Mouse (Mus musculus): ENCODE measurements around the gene Sowahb.
"Not testable (repeated sequence)": the region's sequence is repeated elsewhere in the genome, so short reads cannot be mapped to it uniquely, and the experiment has no call there.

The Sowahb gene

GRCm38 (mm10) chr5:93042831-93043687, 1.8 kb downstream of the Sowahb start:
- DNase-seq (ENCODE audit: low spot score in 2 of 2) = no peak

- DNase-seq (ENCODE audit: low spot score in 2 of 2) = no peak
Observed at GRCm38 (mm10) chr5:93042031-93042430, 2.8 kb downstream of the Sowahb start.

DNA sequence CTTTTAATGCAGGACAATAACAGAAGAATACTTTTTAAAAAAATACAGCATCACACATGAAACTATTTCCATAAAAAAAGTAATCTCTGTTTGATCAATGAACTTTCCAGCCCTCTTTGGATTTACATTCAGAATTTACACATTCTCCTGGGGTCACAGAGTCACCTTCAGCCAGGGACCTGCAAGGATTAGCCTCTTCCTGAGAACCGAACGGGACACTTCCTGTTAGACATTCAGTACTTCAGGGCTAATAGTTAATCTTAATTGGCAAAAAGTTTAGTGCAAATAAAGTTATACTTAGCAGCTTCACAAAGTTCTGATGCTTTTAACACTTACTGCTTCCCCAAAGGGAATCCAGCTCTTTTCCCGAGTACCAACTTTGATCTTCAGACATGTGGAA, 3.5 kb downstream of the Sowahb start:
- no peak for DNase-seq (ENCODE audit: low spot score in 2 of 2)

DNA sequence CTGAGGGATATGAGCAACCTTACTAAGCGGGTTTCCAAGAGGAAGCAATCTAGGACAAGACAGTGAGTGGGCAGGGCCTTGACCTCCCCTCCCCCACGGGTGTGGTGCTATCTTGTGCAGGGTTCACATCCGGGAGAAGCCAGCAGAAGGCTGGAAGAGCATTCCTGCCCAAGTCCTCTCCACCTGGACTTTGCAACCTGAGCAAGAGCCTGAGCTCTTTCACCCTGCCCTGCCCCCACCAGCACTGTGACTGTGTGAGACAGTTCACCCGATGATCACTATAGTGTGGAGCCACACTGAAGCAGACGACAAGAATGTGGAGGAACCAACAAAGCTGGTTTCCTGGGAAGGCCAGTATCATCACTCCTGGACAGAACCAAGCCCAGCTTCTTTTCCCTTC, 4.7 kb downstream of the Sowahb start:
- no peak for DNase-seq (ENCODE audit: low spot score in 2 of 2)

DNA sequence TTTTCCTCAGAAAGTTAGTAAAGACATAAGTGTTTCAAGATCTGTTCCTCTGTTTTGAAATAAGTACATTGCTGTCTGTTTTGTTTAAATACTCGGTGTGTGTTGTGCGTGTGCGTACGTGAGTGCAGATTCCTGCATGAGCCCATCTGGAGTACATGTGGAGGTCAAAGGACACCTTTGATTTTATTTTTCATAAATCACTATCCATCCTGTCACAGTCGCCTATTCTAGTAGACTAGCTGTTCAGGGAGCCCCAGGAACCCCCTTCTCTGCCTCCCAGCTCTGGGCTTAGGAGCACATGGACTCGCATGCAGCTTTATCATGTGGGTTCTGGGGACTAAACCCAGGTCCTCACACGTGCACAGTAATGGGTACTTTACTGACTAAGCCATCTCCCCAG, 8.6 kb downstream of the Sowahb start:
- no peak for DNase-seq (ENCODE audit: low spot score in 2 of 2)

- no peak for DNase-seq (ENCODE audit: low spot score in 2 of 2)
Observed at GRCm38 (mm10) chr5:93035285-93035684, 9.5 kb downstream of the Sowahb start.

DNA sequence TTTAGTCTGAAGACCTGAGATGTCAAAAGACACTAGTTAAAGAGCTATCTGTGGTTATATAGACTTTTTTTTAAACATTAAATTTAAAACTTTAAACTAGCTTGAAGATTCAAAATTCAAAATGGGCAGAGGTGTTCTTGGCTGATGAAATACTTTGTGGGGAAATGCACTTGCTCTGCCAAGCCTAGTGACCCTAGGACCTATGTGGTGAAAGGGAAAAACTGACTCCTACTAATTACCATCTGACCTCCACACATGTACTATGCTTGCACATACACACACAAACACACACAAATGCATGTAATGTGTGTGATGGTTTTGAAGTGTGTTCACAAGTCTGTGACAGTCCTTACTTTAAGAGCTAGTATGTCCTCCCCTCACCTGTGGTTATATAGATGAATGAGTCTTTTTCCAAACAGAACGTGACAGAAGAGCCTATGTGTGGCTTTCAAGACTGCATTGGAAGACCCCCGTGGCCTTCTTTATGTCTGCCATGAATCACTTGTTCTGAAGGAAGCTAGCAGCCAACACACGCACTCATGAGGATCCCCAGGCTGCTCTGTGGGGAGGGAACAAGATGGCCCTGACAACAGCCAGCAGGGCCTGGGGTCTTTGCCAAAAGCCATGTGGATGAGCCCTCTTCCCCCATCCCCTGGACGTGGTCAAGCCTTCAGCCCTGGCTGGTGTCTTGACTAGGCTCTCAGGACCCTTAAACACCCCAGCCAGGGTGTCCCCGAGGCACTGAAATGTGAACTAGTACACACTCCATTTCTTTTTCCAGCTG, 11.5 kb downstream of the Sowahb start:
- DNase-seq (ENCODE audit: low spot score in 2 of 2) = no peak

DNA sequence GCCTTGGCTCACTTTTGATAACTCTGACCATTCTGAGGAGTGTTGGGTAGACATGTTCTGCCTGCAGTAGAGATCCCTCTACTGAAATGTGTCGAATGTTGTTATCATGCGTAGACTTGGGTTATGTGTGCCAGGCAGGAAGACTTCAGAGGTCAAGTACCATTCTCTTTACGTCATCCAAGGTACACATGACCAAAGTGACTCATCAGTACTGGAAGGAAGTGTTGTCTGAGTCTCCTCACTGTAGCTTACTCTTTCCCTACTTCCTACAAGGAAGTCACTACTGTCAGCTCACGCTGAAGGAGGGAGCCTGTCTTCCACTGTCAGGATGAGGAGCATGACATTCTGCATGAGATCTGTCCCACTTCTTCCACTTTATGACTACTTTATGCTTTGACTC, 12.2 kb downstream of the Sowahb start:
- no peak for DNase-seq (ENCODE audit: low spot score in 2 of 2)

DNA sequence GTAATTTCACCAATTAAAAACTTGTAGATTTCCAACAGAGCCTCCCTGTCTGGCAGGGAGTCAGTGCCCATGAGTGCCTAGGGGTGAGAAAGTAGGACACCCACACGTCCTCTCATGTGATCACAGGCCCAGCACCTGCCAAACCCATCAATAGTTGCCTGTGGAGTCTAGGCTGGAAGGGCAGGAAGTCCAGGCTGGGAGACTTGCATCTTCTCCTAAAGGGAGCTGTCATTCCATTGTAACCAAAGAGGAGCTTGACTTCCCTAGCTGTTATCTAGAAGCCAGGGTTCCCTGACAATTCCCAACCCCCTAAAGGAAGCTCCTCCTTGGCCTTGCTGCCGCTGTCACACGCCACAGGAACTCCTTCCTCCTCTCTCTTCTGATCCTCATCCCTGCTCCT, 14.0 kb downstream of the Sowahb start:
- no peak for DNase-seq (ENCODE audit: low spot score in 2 of 2)

DNA sequence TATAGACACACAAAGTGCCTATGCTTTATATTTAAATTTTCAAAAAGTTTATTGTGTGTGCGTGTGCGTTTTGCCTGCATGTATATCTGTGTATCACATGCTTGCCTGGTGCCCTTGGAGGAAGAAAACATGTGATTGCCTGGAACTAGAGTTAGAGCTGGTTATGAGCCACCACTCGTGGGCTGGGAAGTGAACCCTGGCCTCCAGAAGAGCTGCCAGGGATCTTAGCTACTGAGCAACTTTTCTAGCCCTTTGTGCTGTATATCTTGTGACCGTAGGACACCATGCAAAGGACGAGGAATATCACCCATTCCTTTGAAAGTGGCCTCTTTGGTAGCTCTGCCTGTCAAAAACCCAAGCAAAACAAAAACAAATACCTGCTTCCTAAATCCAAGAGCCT, 14.4 kb downstream of the Sowahb start:
- DNase-seq (ENCODE audit: low spot score in 2 of 2) = no peak

GRCm38 (mm10) chr5:93027120-93027675, 17.6 kb downstream of the Sowahb start:
- no peak for DNase-seq (ENCODE audit: low spot score in 2 of 2)

DNA sequence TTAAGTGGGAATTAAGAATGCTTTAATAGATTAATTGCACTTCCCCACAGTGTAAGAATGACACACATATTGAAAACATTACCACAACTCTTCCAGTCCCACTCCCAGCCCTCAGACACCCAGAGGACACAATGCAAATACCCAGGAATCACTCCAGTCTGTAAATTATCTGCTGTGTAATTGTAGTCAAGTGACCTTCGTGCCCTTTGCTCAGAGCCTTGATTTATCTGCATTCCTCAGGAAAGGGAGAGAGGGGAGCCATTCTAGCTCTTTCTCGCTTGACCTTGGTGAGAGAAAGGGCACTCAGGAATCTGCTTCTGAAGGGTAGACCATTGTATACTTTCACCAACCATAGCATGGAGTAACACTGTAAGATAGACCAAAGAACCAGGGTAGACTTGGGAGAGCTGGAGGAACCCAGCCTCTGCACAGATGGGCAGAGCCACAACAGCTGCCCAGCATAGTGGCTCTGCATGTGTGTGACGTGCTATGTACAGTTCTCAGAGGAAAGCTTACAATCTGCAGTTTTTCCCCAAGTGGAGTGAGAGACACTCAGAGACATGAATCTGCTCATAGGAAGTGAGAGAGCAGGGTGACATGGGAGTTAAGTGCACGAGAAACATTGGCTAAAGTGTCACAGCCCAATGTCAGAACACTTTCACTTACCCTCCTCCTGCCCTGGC, 18.2 kb downstream of the Sowahb start:
- DNase-seq (ENCODE audit: low spot score in 2 of 2) = no peak

- no peak for DNase-seq (ENCODE audit: low spot score in 2 of 2)
Observed at GRCm38 (mm10) chr5:93024754-93025280, 20.0 kb downstream of the Sowahb start.

- no peak for DNase-seq (ENCODE audit: low spot score in 2 of 2)
Observed at GRCm38 (mm10) chr5:93022126-93022797, 22.6 kb downstream of the Sowahb start.

GRCm38 (mm10) chr5:93020024-93020666, 24.7 kb downstream of the Sowahb start:
- no peak for DNase-seq (ENCODE audit: low spot score in 2 of 2)

DNA sequence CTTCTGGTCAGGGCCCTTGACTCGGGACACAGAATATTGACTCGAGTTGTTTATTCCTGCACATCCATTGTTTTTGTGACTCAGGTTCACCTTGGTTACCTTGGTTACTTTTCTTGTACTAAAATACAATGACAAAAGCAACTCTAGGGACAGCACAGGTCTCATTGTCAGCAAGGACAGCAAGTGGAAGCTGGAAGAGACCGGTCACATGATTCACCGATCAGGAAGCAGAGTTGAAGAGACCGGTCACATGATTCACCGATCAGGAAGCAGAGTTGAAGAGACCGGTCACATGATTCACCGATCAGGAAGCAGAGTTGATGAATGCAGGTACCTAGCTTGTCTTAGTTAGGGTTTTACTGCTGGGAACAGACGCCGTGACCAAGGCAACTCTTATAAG, 25.6 kb downstream of the Sowahb start:
- DNase-seq (ENCODE audit: low spot score in 2 of 2) = not testable (repeated sequence)

GRCm38 (mm10) chr5:93017678-93018077, 27.1 kb downstream of the Sowahb start:
- DNase-seq (ENCODE audit: low spot score in 2 of 2) = no peak

DNA sequence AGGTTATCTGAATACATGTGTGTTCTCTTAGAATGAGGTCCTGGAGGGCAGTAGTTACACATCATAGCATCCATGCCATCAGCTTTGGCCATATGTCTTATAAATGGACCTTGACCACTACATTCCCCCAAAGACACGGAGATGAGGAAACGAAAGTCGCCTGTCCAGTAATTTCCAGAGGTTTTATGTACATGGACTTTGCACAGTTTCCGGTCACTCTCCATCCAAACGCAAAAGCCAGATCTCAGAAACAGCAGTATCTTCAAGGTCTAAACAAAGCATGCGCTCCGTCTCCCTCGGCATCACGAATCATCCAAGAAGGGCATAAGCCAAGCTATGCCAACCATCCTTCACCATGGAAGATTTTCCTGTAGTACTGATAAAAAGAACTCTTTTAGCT, 36.6 kb downstream of the Sowahb start:
- DNase-seq (ENCODE audit: low spot score in 2 of 2) = no peak

- DNase-seq (ENCODE audit: low spot score in 2 of 2) = no peak
Observed at GRCm38 (mm10) chr5:93005815-93006341, 38.9 kb downstream of the Sowahb start.

DNA sequence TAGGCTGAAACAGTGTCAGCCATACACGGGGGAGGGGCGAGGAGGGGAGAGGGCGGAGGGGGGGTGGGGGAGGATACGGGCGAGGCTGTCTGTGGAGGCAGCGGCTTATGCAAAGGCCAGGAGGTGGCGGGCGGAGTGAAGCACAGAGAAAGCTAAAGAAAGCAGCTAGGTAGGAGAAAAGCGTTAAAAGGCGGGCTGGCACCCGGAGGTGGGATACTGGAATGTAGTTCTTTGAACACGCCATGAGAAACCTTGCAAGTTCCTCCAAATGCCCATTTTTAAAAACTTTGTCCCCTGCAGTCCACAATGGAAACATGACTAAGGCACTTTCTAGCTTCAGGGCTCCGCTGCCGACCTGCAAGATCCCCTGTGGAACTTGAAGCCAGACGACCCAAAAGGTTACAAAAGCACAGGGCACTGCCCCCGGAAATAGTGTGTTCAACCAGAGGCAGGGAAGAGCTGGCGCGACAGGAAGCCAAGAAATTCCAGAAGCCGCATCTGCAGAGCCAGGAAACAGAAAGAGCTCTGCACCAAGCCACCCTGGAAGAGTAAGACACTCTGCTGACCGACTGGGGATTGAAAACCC, 39.5 kb downstream of the Sowahb start:
- DNase-seq (ENCODE audit: low spot score in 2 of 2) = peak in 1 of 2 experiments; percentile 21
